Mouse (Mus musculus) bone marrow macrophage, adult 2 months (primary cell): Measurements from ENCODE around the gene Gm9507.

Source experiments
- CTCF ChIP-seq: IDR thresholded peaks from 2 replicates; pipeline ENCODE4 v1.5.1; 2012; ENCODE audit warnings: low read depth, mild to moderate bottlenecking, low read length, moderate library complexity
- POLR2A ChIP-seq: IDR thresholded peaks from 2 replicates; pipeline ENCODE4 v1.6.1; 2012; ENCODE audit warnings: mild to moderate bottlenecking, low read depth, low read length, borderline replicate concordance

DNA sequence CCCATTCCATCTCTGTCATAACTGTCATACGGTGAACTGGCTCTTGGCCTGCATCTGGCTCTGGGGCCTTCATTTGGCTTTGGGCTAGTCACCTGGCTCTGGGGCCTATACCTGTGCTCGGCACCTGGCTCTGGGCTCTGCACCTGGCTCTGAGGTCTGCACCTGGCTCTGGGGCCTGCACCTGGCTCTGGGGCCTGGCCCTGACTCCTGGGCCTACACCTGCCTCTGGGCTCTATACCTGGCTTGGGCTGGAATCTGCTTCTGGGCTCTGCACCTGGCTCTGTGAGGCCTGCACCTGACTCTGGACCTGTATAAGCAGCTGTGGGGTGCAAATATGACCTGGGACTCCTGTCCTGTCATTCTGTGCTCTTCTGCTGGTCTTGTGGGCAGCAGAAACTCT lies 35.9 kb upstream of the Gm9507 start:
- TF ChIP-seq CTCF (no peak), POLR2A (no peak)
